Mouse (Mus musculus) erythroblast, embryonic 14.5 days (primary cell): ENCODE measurements at regions not wholly inside any gene's neighbourhood (a gene's known extent, or its start where the extent isn't known, plus 50 kb on each side); places are given as distances from the start of the nearest gene placed in this dataset.
"Not testable (repeated sequence)": the region's sequence is repeated elsewhere in the genome, so short reads cannot be mapped to it uniquely, and the experiment has no call there.

Source experiments
- H3K27me3 ChIP-seq: 2 replicates; pipeline ENCODE4 v1.6.1; 2012; ENCODE audit warnings: inconsistent platforms; ENCODE audit not compliant: control insufficient read depth
- H3K36me3 ChIP-seq: 2 replicates; pipeline ENCODE4 v1.6.1; 2012; ENCODE audit warnings: mild to moderate bottlenecking, inconsistent platforms; ENCODE audit not compliant: control insufficient read depth
- H3K4me1 ChIP-seq: 2 replicates; pipeline ENCODE4 v1.6.1; 2012; ENCODE audit warnings: inconsistent platforms; ENCODE audit not compliant: control insufficient read depth
- H3K4me3 ChIP-seq: replicated peaks from 2 replicates; pipeline ENCODE3; 2012; ENCODE audit warnings: moderate library complexity, mild to moderate bottlenecking, inconsistent platforms
- H3K9me3 ChIP-seq: 2 replicates; pipeline ENCODE4 v1.6.1; 2012; ENCODE audit warnings: low read length, inconsistent platforms, mixed read lengths; ENCODE audit not compliant: control insufficient read depth
- GATA1 ChIP-seq: IDR thresholded peaks from 2 replicates; pipeline ENCODE4 v1.6.1; 2012; ENCODE audit warnings: low read length, inconsistent platforms, mixed read lengths
- TAL1 ChIP-seq: IDR thresholded peaks from 3 replicates; pipeline ENCODE4 v1.6.1; 2012; ENCODE audit warnings: low read length, inconsistent platforms, mixed read lengths

- H3K36me3 ChIP-seq: no peaks in the 10 kb centered on the region
- no peak overlapping the region for H3K4me3 ChIP-seq
- H3K9me3 ChIP-seq: no peaks in the 10 kb centered on the region
- H3K27me3 ChIP-seq: no peaks in the 10 kb centered on the region
- no peaks in the 10 kb centered on the region for H3K4me1 ChIP-seq
- TF ChIP-seq TAL1 (no peak), GATA1 (no peak)
These were observed 298.4 kb upstream of the Ercc4 start for GRCm38 (mm10) chr16:12811088-12811487.

- Histone ChIP-seq H3K4me3 (no peak overlapping the region), H3K27me3 (no peaks in the 10 kb centered on the region), H3K9me3 (no peaks in the 10 kb centered on the region), H3K4me1 (no peaks in the 10 kb centered on the region), H3K36me3 (no peaks in the 10 kb centered on the region)
- TF ChIP-seq GATA1 (no peak), TAL1 (no peak)
These were observed 284.8 kb upstream of the Ercc4 start for GRCm38 (mm10) chr16:12824646-12825045.

GRCm38 (mm10) chr16:12826222-12826621 is 283.3 kb upstream of the Ercc4 start:
- Histone ChIP-seq H3K36me3 (no peaks in the 10 kb centered on the region), H3K9me3 (no peaks in the 10 kb centered on the region), H3K27me3 (no peaks in the 10 kb centered on the region), H3K4me3 (no peak overlapping the region), H3K4me1 (no peaks in the 10 kb centered on the region)
- TF ChIP-seq GATA1 (no peak), TAL1 (no peak)

DNA sequence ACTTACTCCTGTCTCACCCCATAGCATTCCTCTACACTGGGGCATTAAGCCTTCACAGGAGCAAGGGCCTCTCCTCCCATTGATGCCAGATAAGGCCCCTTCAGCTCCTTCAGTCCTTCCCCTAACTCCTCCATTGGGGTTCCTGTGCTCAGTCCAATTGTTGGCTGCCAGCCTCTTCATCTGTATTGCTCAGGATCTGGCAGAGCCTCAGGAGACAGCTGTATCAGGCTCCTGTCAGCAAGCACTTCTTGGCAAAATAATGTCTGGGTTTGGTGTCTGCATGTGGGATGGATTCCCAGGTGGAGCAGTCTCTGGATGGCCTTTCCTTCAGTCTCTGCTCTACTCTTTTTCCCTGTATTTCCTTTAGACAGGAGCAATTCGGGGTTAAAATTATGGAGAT is 278.2 kb upstream of the Ercc4 start:
- H3K36me3 ChIP-seq, H3K4me3 ChIP-seq, H3K4me1 ChIP-seq, H3K9me3 ChIP-seq, H3K27me3 ChIP-seq: not testable (repeated sequence)

- no peak for TF ChIP-seq GATA1
- TF ChIP-seq TAL1: no peak
- no peaks in the 10 kb centered on the region for H3K9me3 ChIP-seq
- no peaks in the 10 kb centered on the region for H3K36me3 ChIP-seq
- H3K4me1 ChIP-seq: no peaks in the 10 kb centered on the region
- no peaks in the 10 kb centered on the region for H3K27me3 ChIP-seq
- H3K4me3 ChIP-seq: no peak overlapping the region
These were observed 253.1 kb upstream of the Ercc4 start for GRCm38 (mm10) chr16:12856356-12856755.

DNA sequence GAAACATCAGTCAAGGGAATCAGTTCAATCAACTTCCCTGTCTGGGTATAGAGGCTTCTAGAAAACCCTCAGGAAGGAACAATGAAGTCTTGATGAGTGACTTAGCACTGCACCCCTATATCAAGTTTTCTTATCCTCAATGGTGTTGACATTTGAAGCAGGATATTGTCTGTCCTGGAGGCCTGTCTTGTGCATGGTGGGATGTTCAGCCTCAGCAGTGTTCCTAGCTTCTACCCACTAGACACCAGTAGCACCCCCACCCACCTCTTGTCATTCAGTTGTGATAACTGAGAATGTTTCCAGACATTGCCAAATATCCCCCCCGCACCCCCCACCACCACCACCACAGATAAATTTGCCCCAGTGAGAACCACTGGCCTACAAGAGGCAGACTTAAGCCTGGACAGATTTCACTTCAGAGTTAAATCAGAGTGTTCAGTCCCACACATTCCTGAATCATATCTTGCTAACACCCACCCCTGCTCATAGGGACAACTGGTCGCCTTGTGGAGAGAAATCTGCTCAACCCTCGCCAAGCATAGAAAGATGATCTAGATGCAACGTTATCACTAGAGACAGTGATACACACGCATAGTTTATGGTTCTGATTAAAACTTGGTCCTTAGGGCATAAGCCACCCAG is 249.6 kb upstream of the Ercc4 start:
- Histone ChIP-seq H3K36me3 (no peaks in the 10 kb centered on the region), H3K9me3 (no peaks in the 10 kb centered on the region), H3K27me3 (no peaks in the 10 kb centered on the region), H3K4me1 (no peaks in the 10 kb centered on the region), H3K4me3 (no peak overlapping the region)
- no peak for TF ChIP-seq GATA1
- TF ChIP-seq TAL1: no peak

DNA sequence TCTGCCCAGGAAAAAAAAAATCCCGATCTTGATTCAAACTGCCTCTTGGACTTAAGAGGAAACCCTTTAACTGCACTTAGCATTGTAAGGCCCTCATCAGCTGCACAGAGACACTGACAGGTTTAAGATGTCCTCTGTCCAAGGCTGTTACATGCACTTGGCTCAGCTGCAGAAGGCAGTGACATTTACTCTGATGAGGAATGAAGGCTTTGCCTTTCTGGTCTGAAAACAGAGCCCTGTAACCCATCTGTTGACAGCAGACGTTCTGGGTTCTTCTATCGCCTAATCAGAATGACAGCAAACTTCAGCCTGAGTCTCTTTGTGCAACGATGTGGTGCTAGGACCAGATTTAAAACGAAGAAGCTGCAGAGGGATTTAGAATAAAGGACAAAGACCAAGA is 246.9 kb upstream of the Ercc4 start:
- H3K4me1 ChIP-seq: no peaks in the 10 kb centered on the region
- H3K27me3 ChIP-seq: no peaks in the 10 kb centered on the region
- TF ChIP-seq TAL1 (no peak), GATA1 (no peak)
- no peak overlapping the region for H3K4me3 ChIP-seq
- no peaks in the 10 kb centered on the region for H3K36me3 ChIP-seq
- no peaks in the 10 kb centered on the region for H3K9me3 ChIP-seq

GRCm38 (mm10) chr16:12878326-12878725 is 231.2 kb upstream of the Ercc4 start:
- H3K9me3 ChIP-seq, H3K4me1 ChIP-seq, H3K36me3 ChIP-seq, H3K4me3 ChIP-seq, H3K27me3 ChIP-seq: not testable (repeated sequence)

- H3K36me3 ChIP-seq: no peaks in the 10 kb centered on the region
- H3K4me1 ChIP-seq: no peaks in the 10 kb centered on the region
- no peak overlapping the region for H3K4me3 ChIP-seq
- no peaks in the 10 kb centered on the region for H3K27me3 ChIP-seq
- H3K9me3 ChIP-seq: no peaks in the 10 kb centered on the region
- TF ChIP-seq GATA1 (no peak), TAL1 (no peak)
These were observed 229.5 kb upstream of the Ercc4 start for GRCm38 (mm10) chr16:12880011-12880410.

GRCm38 (mm10) chr16:12880481-12880880 is 229.0 kb upstream of the Ercc4 start:
- Histone ChIP-seq H3K4me1 (no peaks in the 10 kb centered on the region), H3K9me3 (no peaks in the 10 kb centered on the region), H3K36me3 (no peaks in the 10 kb centered on the region), H3K27me3 (no peaks in the 10 kb centered on the region), H3K4me3 (no peak overlapping the region)
- TF ChIP-seq GATA1 (no peak), TAL1 (no peak)
